Mouse (Mus musculus) limb, embryonic 14.5 days (tissue): ENCODE data around the gene Map3k20. TPM values are rescaled to one million over a fixed set of nuclear protein-coding genes. Genes with fewer than 3 reads are reported as not detected.

Experiments
- ATAC-seq: fragments of 200-750 bp; cut with Nextera tagmentation; 2 replicates; pipeline ENCODE4 v1.8.0; 2017; ENCODE audit warnings: low read depth, moderate number of reproducible peaks, moderate TSS enrichment; ENCODE audit not compliant: low FRiP score
- DNase-seq: peaks from one replicate; pipeline ENCODE4 v3.0.0-alpha.2; 2015; ENCODE audit warnings: low spot score
- H3K27ac ChIP-seq: fragments of 300-500 bp; sonication (generic); replicated peaks from 2 replicates; pipeline ENCODE4 v1.5.1; 2014; ENCODE audit warnings: low read depth, mild to moderate bottlenecking, low read length, moderate library complexity, mixed read lengths
- H3K27me3 ChIP-seq: fragments of 300-500 bp; sonication (generic); 2 replicates; pipeline ENCODE4 v1.6.1; 2014; ENCODE audit warnings: low read length, mixed read lengths; ENCODE audit not compliant: control insufficient read depth, insufficient read depth
- H3K36me3 ChIP-seq: fragments of 300-500 bp; sonication (generic); 2 replicates; pipeline ENCODE4 v1.6.1; 2014; ENCODE audit warnings: mild to moderate bottlenecking, low read length, moderate library complexity, mixed read lengths; ENCODE audit not compliant: control insufficient read depth, insufficient read depth
- H3K4me1 ChIP-seq: fragments of 300-500 bp; sonication (generic); 2 replicates; pipeline ENCODE4 v1.6.1; 2014; ENCODE audit warnings: antibody characterized with exemption, low read length, mixed read lengths; ENCODE audit not compliant: control insufficient read depth, insufficient read depth
- H3K4me2 ChIP-seq: fragments of 300-500 bp; sonication (generic); replicated peaks from 2 replicates; pipeline ENCODE4 v1.6.1; 2014; ENCODE audit warnings: low read depth, mild to moderate bottlenecking, low read length, moderate library complexity; ENCODE audit not compliant: severe bottlenecking
- H3K4me3 ChIP-seq: fragments of 300-500 bp; sonication (generic); replicated peaks from 2 replicates; pipeline ENCODE4 v1.5.1; 2014; ENCODE audit warnings: low read length
- H3K9ac ChIP-seq: fragments of 300-500 bp; sonication (generic); 2 replicates; pipeline ENCODE4 v1.6.1; 2014; ENCODE audit warnings: mild to moderate bottlenecking, low read depth, low read length, moderate library complexity; ENCODE audit not compliant: severe bottlenecking
- H3K9me3 ChIP-seq: fragments of 300-500 bp; sonication (generic); 2 replicates; pipeline ENCODE4 v1.6.1; 2016; ENCODE audit warnings: low read length; ENCODE audit not compliant: control insufficient read depth
- POLR2A ChIP-seq: fragments of 200-500 bp; IDR thresholded peaks from 2 replicates; pipeline ENCODE4 v1.8.0; 2012; ENCODE audit warnings: inconsistent platforms, mild to moderate bottlenecking, moderate library complexity, borderline replicate concordance; ENCODE audit not compliant: insufficient read depth, insufficient read length; ENCODE audit errors: extremely low read depth
- WGBS: fragments of 180-500 bp; shearing (Covaris S2); extraction: QIAGEN DNeasy Blood & Tissue Kit; methylation state at CpG from one replicate; pipeline ENCODE4 v1.1.7; 2014; 5-methylcytosine and 5-hydroxymethylcytosine counted together
- polyA plus RNA-seq, 2 experiments: library from polyadenylated mRNA; depleted of rRNA in 1 of 2; stranded (reverse) in 1 of 2; unstranded in 1 of 2; fragments of >200 nt; fragmentation: Nextera tagmentation in 1 of 2; extraction: Ambion mirVana in 1 of 2; gene quantifications; 2 replicates each; pipeline versions ENCODE4 v1.2.1 to v1.2.3; 2012 to 2014

The Map3k20 gene
- polyA plus RNA-seq, 2 experiments = 14.6 to 18.2 TPM

- no peak overlapping the region for H3K4me2 ChIP-seq
- H3K9ac ChIP-seq = no peak overlapping the region
- no peak for TF ChIP-seq POLR2A
- ATAC-seq = no peak
- no peaks in the 10 kb centered on the region for H3K9me3 ChIP-seq
- DNase-seq = no peak
- H3K4me3 ChIP-seq = no peak overlapping the region
- WGBS = 85% methylated on average over 10 of the region's 10 CpGs
- no peak overlapping the region for H3K27ac ChIP-seq
- no peaks in the 10 kb centered on the region for H3K27me3 ChIP-seq
- H3K4me1 ChIP-seq = 0 out of 2 replicates have a peak, but pooled peaks cover 3% of the 10 kb centered on the region
- H3K36me3 ChIP-seq = peaks cover 2% of the 10 kb centered on the region; the same call in 1 of the 2 replicates
Observed at GRCm38 (mm10) chr2:72409968-72410367, 124.5 kb downstream of the Map3k20 start.

- H3K9ac ChIP-seq = no peak overlapping the region
- TF ChIP-seq POLR2A = no peak
- 89% methylated on average over 4 of the region's 4 CpGs for WGBS
- peaks cover 2% of the 10 kb centered on the region; the same call in 1 of the 2 replicates for H3K36me3 ChIP-seq
- H3K4me3 ChIP-seq = no peak overlapping the region
- ATAC-seq = no peak
- H3K4me1 ChIP-seq = no peaks in the 10 kb centered on the region
- no peak overlapping the region for H3K27ac ChIP-seq
- H3K27me3 ChIP-seq = no peaks in the 10 kb centered on the region
- no peak for DNase-seq
- H3K9me3 ChIP-seq = no peaks in the 10 kb centered on the region
- no peak overlapping the region for H3K4me2 ChIP-seq
Observed at GRCm38 (mm10) chr2:72412266-72412665, 126.8 kb downstream of the Map3k20 start.

GRCm38 (mm10) chr2:72415416-72415815 is 130.0 kb downstream of the Map3k20 start:
- DNase-seq = no peak

GRCm38 (mm10) chr2:72416095-72417080 is 131.0 kb downstream of the Map3k20 start:
- Histone ChIP-seq H3K27me3 (no peaks in the 10 kb centered on the region), H3K9ac (no peak overlapping the region), H3K4me2 (no peak overlapping the region), H3K27ac (no peak overlapping the region), H3K9me3 (no peaks in the 10 kb centered on the region), H3K4me3 (no peak overlapping the region), H3K4me1 (no peaks in the 10 kb centered on the region), H3K36me3 (peaks cover 2% of the 10 kb centered on the region; the same call in 1 of the 2 replicates)
- DNase-seq = no peak
- no peak for ATAC-seq
- WGBS = 55% methylated on average over 14 of the region's 14 CpGs
- no peak for TF ChIP-seq POLR2A

More at GRCm38 (mm10) chr2:72415416-72415815, 130.0 kb downstream of the Map3k20 start:
- Histone ChIP-seq H3K4me1 (no peaks in the 10 kb centered on the region), H3K9me3 (no peaks in the 10 kb centered on the region), H3K27me3 (no peaks in the 10 kb centered on the region), H3K36me3 (peaks cover 2% of the 10 kb centered on the region; the same call in 1 of the 2 replicates), H3K9ac (no peak overlapping the region), H3K27ac (no peak overlapping the region), H3K4me2 (no peak overlapping the region), H3K4me3 (no peak overlapping the region)
- WGBS = 82% methylated on average over 5 of the region's 5 CpGs
- ATAC-seq = no peak
- no peak for TF ChIP-seq POLR2A

- Histone ChIP-seq H3K4me1 (0 out of 2 replicates have a peak, but pooled peaks cover 3% of the 10 kb centered on the region), H3K9ac (no peak overlapping the region), H3K4me2 (no peak overlapping the region), H3K36me3 (no peaks in the 10 kb centered on the region), H3K4me3 (no peak overlapping the region), H3K9me3 (no peaks in the 10 kb centered on the region), H3K27ac (no peak overlapping the region), H3K27me3 (no peaks in the 10 kb centered on the region)
- no peak for TF ChIP-seq POLR2A
- ATAC-seq (no peak), DNase-seq (no peak)
- 87% methylated on average over 5 of the region's 5 CpGs for WGBS
Observed at GRCm38 (mm10) chr2:72420561-72420960, 135.1 kb downstream of the Map3k20 start.
